Mouse (Mus musculus) stomach, embryonic 15.5 days (tissue): Measurements from ENCODE around the gene Tbc1d10a. TPM values are rescaled to one million over a fixed set of nuclear protein-coding genes. Genes with fewer than 3 reads are reported as not detected.

Source experiments
- ATAC-seq: fragments of 200-750 bp; cut with Nextera tagmentation; 2 replicates; pipeline ENCODE4 v1.8.0; 2017; ENCODE audit warnings: low read depth, moderate number of reproducible peaks, moderate TSS enrichment; ENCODE audit not compliant: insufficient read depth, low FRiP score
- H3K27ac ChIP-seq: fragments of 300-500 bp; sonication (generic); 2 replicates; pipeline ENCODE4 v1.5.1; 2015; ENCODE audit warnings: mild to moderate bottlenecking, inconsistent platforms
- H3K27me3 ChIP-seq: fragments of 300-500 bp; sonication (generic); replicated peaks from 2 replicates; pipeline ENCODE4 v1.6.1; 2015; ENCODE audit warnings: inconsistent platforms
- H3K36me3 ChIP-seq: fragments of 300-500 bp; sonication (generic); 2 replicates; pipeline ENCODE4 v1.6.1; 2015; ENCODE audit warnings: inconsistent platforms
- H3K4me1 ChIP-seq: fragments of 300-500 bp; sonication (generic); 2 replicates; pipeline ENCODE4 v1.6.1; 2015; ENCODE audit warnings: inconsistent platforms
- H3K4me2 ChIP-seq: fragments of 300-500 bp; sonication (generic); 2 replicates; pipeline ENCODE4 v1.6.1; 2015; ENCODE audit warnings: mild to moderate bottlenecking, inconsistent platforms
- H3K4me3 ChIP-seq: fragments of 300-500 bp; sonication (generic); replicated peaks from 2 replicates; pipeline ENCODE4 v1.5.1; 2015; ENCODE audit warnings: inconsistent platforms
- H3K9ac ChIP-seq: fragments of 300-500 bp; sonication (generic); 2 replicates; pipeline ENCODE4 v1.6.1; 2015; ENCODE audit warnings: inconsistent platforms
- H3K9me3 ChIP-seq: fragments of 300-500 bp; sonication (generic); 2 replicates; pipeline ENCODE4 v1.6.1; 2016; ENCODE audit warnings: inconsistent platforms
- WGBS: fragments of 180-500 bp; shearing (Covaris S2); methylation state at CpG from one replicate; pipeline ENCODE4 v1.1.7; 2015; 5-methylcytosine and 5-hydroxymethylcytosine counted together
- polyA plus RNA-seq: library from polyadenylated mRNA; unstranded; fragments of >200 nt; fragmentation: Nextera tagmentation; extraction: Ambion mirVana; gene quantifications from 2 replicates; pipeline ENCODE4 v1.2.1, GENCODE M21; 2015

Tbc1d10a gene
- polyA plus RNA-seq, 1 experiment from 2014 or later: 33.4 TPM

GRCm38 (mm10) chr11:4249151-4249550, 62.6 kb downstream of the Tbc1d10a start:
- no peak for ATAC-seq
- no peaks in the 10 kb centered on the region for H3K27me3 ChIP-seq

DNA sequence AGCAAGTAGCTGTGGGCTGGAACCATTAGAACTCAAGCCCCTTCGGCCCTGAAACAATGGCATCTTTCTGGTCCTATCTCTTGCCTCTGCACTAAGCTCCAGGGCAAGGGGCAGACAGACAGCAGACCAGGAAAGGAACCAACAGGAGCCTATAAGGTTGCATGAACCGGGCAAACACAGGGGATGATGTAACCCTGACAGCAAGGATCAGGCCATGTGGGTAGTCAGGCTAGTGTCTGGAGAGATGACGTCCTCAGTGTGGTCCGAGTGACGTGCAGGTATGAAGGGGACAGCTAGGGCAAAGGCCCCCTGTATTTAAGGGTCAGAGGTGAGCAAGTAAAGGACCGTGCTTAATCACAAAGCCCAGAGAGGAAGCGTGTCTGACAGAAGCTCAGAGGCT, 63.7 kb downstream of the Tbc1d10a start:
- Histone ChIP-seq H3K36me3 (no peaks in the 10 kb centered on the region), H3K9me3 (no peaks in the 10 kb centered on the region), H3K4me3 (no peak overlapping the region), H3K27ac (no peak overlapping the region), H3K4me2 (no peak overlapping the region), H3K4me1 (no peaks in the 10 kb centered on the region), H3K27me3 (no peaks in the 10 kb centered on the region), H3K9ac (no peak overlapping the region)
- ATAC-seq: 0 out of 2 replicates have a peak, but pooled peaks have one; percentile 39
- WGBS: 78% methylated on average over 7 of the region's 7 CpGs

More at GRCm38 (mm10) chr11:4249151-4249550, 62.6 kb downstream of the Tbc1d10a start:
- Histone ChIP-seq H3K36me3 (no peaks in the 10 kb centered on the region), H3K9ac (no peak overlapping the region), H3K9me3 (no peaks in the 10 kb centered on the region), H3K4me2 (no peak overlapping the region), H3K27ac (no peak overlapping the region), H3K4me3 (no peak overlapping the region), H3K4me1 (no peaks in the 10 kb centered on the region)
- 91% methylated on average over 3 of the region's 3 CpGs for WGBS

GRCm38 (mm10) chr11:4251376-4251775, 64.8 kb downstream of the Tbc1d10a start:
- H3K4me2 ChIP-seq: no peak overlapping the region
- no peaks in the 10 kb centered on the region for H3K27me3 ChIP-seq
- 83% methylated on average over 3 of the region's 3 CpGs for WGBS
- H3K9me3 ChIP-seq: no peaks in the 10 kb centered on the region
- no peak for ATAC-seq
- H3K4me1 ChIP-seq: no peaks in the 10 kb centered on the region
- H3K27ac ChIP-seq: no peak overlapping the region
- no peak overlapping the region for H3K9ac ChIP-seq
- H3K36me3 ChIP-seq: no peaks in the 10 kb centered on the region
- H3K4me3 ChIP-seq: no peak overlapping the region

GRCm38 (mm10) chr11:4252886-4253285, 66.3 kb downstream of the Tbc1d10a start:
- H3K9ac ChIP-seq: no peak overlapping the region
- 78% methylated on average over 2 of the region's 2 CpGs for WGBS
- no peak overlapping the region for H3K27ac ChIP-seq

GRCm38 (mm10) chr11:4256846-4257607, 70.4 kb downstream of the Tbc1d10a start, which contains the start of gene Lif:
Gene Lif, plus strand, starts transcription at chr11:4257557.
- H3K27ac ChIP-seq: no peak within 1 kb of the TSS
- no peak within 1 kb of the TSS for H3K4me2 ChIP-seq
- peaks cover 29% of the 10 kb centered on the region for H3K4me1 ChIP-seq
- ATAC-seq: no peak
- no peak within 1 kb of the TSS for H3K9ac ChIP-seq
- H3K9me3 ChIP-seq: no peaks in the 10 kb centered on the region
- WGBS: 60% methylated on average over 11 of the region's 11 CpGs
- H3K36me3 ChIP-seq: no peaks in the 10 kb centered on the region
- no peak within 1 kb of the TSS for H3K4me3 ChIP-seq
- H3K27me3 ChIP-seq: no peaks in the 10 kb centered on the region

More at GRCm38 (mm10) chr11:4252886-4253285, 66.3 kb downstream of the Tbc1d10a start:
- H3K4me1 ChIP-seq: no peaks in the 10 kb centered on the region
- ATAC-seq: no peak
- H3K36me3 ChIP-seq: no peaks in the 10 kb centered on the region
- H3K27me3 ChIP-seq: no peaks in the 10 kb centered on the region
- H3K4me3 ChIP-seq: no peak overlapping the region
- H3K4me2 ChIP-seq: no peak overlapping the region
- H3K9me3 ChIP-seq: no peaks in the 10 kb centered on the region

DNA sequence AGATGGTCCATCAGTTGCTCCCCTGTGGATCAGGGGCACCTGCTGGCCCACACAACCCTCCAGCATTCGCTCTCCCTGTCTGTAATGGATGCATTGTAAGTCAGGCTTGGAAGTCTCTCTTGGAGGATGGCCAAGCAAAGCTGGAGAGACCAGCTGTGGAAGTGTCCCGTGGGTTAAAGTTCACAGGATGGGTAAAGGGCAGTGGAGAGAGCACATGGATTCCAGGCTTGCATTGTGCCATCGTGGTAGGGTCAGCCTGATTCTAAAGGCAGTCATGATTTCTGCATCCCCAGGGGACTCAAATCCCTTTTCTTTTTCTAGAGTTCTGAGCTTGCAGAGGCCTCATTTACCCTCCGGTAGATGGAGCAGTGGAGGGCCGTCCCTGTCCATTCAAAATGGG, 71.2 kb downstream of the Tbc1d10a start:
- WGBS: 57% methylated on average over 5 of the region's 5 CpGs

GRCm38 (mm10) chr11:4258657-4259082, 72.1 kb downstream of the Tbc1d10a start:
- WGBS: 0% methylated on average over 7 of the region's 7 CpGs
- H3K4me3 ChIP-seq: peak overlapping the region; percentile 13; the same call in 1 of the 2 replicates
- no peak overlapping the region for H3K27ac ChIP-seq
- no peaks in the 10 kb centered on the region for H3K9me3 ChIP-seq
- no peaks in the 10 kb centered on the region for H3K27me3 ChIP-seq
- no peak overlapping the region for H3K9ac ChIP-seq
- peaks cover 44% of the 10 kb centered on the region for H3K4me1 ChIP-seq
- H3K4me2 ChIP-seq: peak overlapping the region; percentile 45
- ATAC-seq: peak; percentile 42
- H3K36me3 ChIP-seq: no peaks in the 10 kb centered on the region

More for the DNA sequence above, 71.2 kb downstream of the Tbc1d10a start:
- Histone ChIP-seq H3K9ac (no peak overlapping the region), H3K27me3 (no peaks in the 10 kb centered on the region), H3K9me3 (no peaks in the 10 kb centered on the region), H3K36me3 (no peaks in the 10 kb centered on the region), H3K4me3 (no peak overlapping the region), H3K4me1 (peaks cover 36% of the 10 kb centered on the region), H3K4me2 (no peak overlapping the region), H3K27ac (no peak overlapping the region)
- ATAC-seq: no peak

- Histone ChIP-seq H3K4me3 (no peak overlapping the region), H3K27ac (peak overlapping the region; percentile 16; the same call in 1 of the 2 replicates), H3K36me3 (no peaks in the 10 kb centered on the region), H3K4me2 (peak overlapping the region; percentile 22; the same call in 1 of the 2 replicates), H3K27me3 (peaks cover 3% of the 10 kb centered on the region; the same call in 1 of the 2 replicates), H3K9me3 (no peaks in the 10 kb centered on the region), H3K9ac (no peak overlapping the region), H3K4me1 (peaks cover 56% of the 10 kb centered on the region)
- no peak for ATAC-seq
- WGBS: 25% methylated on average over 14 of the region's 14 CpGs
Measured at GRCm38 (mm10) chr11:4260463-4261187, 74.0 kb downstream of the Tbc1d10a start.

DNA sequence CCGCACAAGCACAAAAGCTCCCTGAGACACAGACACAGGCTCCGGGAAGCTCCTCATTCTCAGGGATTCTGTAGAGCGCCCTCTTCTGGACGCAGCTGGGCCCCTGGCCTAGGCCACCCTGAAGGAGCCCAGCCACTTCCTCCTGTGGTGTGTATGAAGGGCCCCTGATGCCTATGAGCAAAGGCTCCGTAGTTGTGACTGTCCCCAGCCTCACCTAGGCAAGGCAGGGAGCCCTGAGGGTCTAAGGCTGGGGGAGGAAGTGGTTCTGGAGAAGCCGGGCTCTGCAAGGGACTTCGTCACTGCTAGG, 74.6 kb downstream of the Tbc1d10a start:
- H3K27me3 ChIP-seq: peaks cover 7% of the 10 kb centered on the region; the same call in 1 of the 2 replicates
- no peak overlapping the region for H3K4me2 ChIP-seq
- H3K4me3 ChIP-seq: no peak overlapping the region
- H3K4me1 ChIP-seq: peaks cover 60% of the 10 kb centered on the region
- no peak for ATAC-seq
- 51% methylated on average over 7 of the region's 7 CpGs for WGBS
- peak overlapping the region; percentile 0; the same call in 1 of the 2 replicates for H3K27ac ChIP-seq
- H3K36me3 ChIP-seq: no peaks in the 10 kb centered on the region
- no peaks in the 10 kb centered on the region for H3K9me3 ChIP-seq
- H3K9ac ChIP-seq: no peak overlapping the region

DNA sequence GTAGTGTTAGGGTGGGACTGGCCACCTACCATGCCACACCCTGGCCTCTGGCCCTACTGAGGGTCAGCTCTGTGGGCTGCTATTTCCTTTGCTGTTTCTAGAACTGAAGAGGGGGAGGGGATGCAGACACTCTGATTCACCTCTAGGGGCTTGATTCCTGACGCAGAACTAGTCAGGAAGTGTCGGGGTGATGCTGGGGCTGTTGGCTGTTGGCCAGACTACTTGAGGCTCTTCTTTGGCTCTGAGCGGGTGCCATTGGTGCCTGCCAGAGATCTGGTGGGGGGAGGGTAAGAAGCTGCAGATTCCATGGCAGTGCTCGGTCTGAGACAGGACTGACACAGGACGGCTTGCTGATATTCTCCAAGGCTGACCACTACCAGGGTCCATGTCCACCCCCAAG, 75.4 kb downstream of the Tbc1d10a start:
- H3K9ac ChIP-seq: no peak overlapping the region
- H3K27me3 ChIP-seq: peaks cover 10% of the 10 kb centered on the region; the same call in 1 of the 2 replicates
- no peak overlapping the region for H3K4me3 ChIP-seq
- H3K4me1 ChIP-seq: peaks cover 62% of the 10 kb centered on the region
- H3K36me3 ChIP-seq: no peaks in the 10 kb centered on the region
- H3K9me3 ChIP-seq: no peaks in the 10 kb centered on the region
- no peak for ATAC-seq
- WGBS: 24% methylated on average over 5 of the region's 5 CpGs
- H3K4me2 ChIP-seq: no peak overlapping the region
- H3K27ac ChIP-seq: no peak overlapping the region

GRCm38 (mm10) chr11:4262847-4263246, 76.3 kb downstream of the Tbc1d10a start:
- H3K9ac ChIP-seq: no peak overlapping the region
- no peak overlapping the region for H3K4me3 ChIP-seq
- peaks cover 13% of the 10 kb centered on the region; the same call in 1 of the 2 replicates for H3K27me3 ChIP-seq
- H3K4me1 ChIP-seq: peaks cover 63% of the 10 kb centered on the region
- no peak for ATAC-seq
- WGBS: 15% methylated on average over 7 of the region's 7 CpGs
- H3K36me3 ChIP-seq: no peaks in the 10 kb centered on the region
- H3K4me2 ChIP-seq: no peak overlapping the region
- H3K27ac ChIP-seq: peak overlapping the region; percentile 65
- H3K9me3 ChIP-seq: no peaks in the 10 kb centered on the region

- H3K4me2 ChIP-seq: 0 out of 2 replicates have a peak overlapping the region, but pooled peaks have one; percentile 4
- peaks cover 63% of the 10 kb centered on the region for H3K4me1 ChIP-seq
- H3K27me3 ChIP-seq: peaks cover 18% of the 10 kb centered on the region
- WGBS: 17% methylated on average over 1 of the region's 1 CpGs
- H3K36me3 ChIP-seq: no peaks in the 10 kb centered on the region
- no peak overlapping the region for H3K9ac ChIP-seq
- H3K4me3 ChIP-seq: no peak overlapping the region
- peak overlapping the region; percentile 65 for H3K27ac ChIP-seq
- no peak for ATAC-seq
- H3K9me3 ChIP-seq: no peaks in the 10 kb centered on the region
Measured at GRCm38 (mm10) chr11:4263296-4263695, 76.7 kb downstream of the Tbc1d10a start.
